Mouse (Mus musculus) olfactory bulb, adult 2 months (tissue): ENCODE data around the gene Timm44.

Experiments used
- CTCF ChIP-seq: fragments of 200-500 bp; IDR thresholded peaks from 2 replicates; pipeline ENCODE4 v1.5.1; 2012; ENCODE audit warnings: low read depth, mild to moderate bottlenecking, low read length, moderate library complexity; ENCODE audit not compliant: insufficient read depth
- POLR2A ChIP-seq: fragments of 200-500 bp; IDR thresholded peaks from 2 replicates; pipeline ENCODE4 v1.6.1; 2012; ENCODE audit warnings: mild to moderate bottlenecking, low read depth, low read length, moderate library complexity; ENCODE audit not compliant: insufficient read depth

GRCm38 (mm10) chr8:4304124-4304547, 28.4 kb upstream of the Timm44 start:
- TF ChIP-seq CTCF: no peak
- TF ChIP-seq POLR2A: no peak
